Mouse (Mus musculus): ENCODE data around the gene F3. TPM values are rescaled to one million over a fixed set of nuclear protein-coding genes. Genes with fewer than 3 reads are reported as not detected.
A peak's percentile ranks its signal among the peaks of the same experiment; 100 is the strongest.
"Not testable (repeated sequence)": the region's sequence is repeated elsewhere in the genome, so short reads cannot be mapped to it uniquely, and the experiment has no call there.

The F3 gene
- polyA plus RNA-seq, 1 experiment from 2014 or later, result 6.3 TPM

GRCm38 (mm10) chr3:121738742-121739342, 15.5 kb downstream of the F3 start:
- no peak for ATAC-seq (ENCODE audit: insufficient number of reproducible peaks, low FRiP score)
- Histone ChIP-seq H3K9me3 (replicated peaks) (no peaks in the 10 kb centered on the region), H3K4me1 (replicated peaks) (peaks cover 29% of the 10 kb centered on the region), H3K36me3 (peaks cover 6% of the 10 kb centered on the region), H3K9ac (no peak overlapping the region), H3K27ac (ENCODE audit: poor library complexity, severe bottlenecking) (no peak overlapping the region), H3K4me2 (no peak overlapping the region), H3K27me3 (replicated peaks) (no peaks in the 10 kb centered on the region), H3K4me3 (no peak overlapping the region)
- 67% methylated on average over 9 of the region's 9 CpGs for WGBS

DNA sequence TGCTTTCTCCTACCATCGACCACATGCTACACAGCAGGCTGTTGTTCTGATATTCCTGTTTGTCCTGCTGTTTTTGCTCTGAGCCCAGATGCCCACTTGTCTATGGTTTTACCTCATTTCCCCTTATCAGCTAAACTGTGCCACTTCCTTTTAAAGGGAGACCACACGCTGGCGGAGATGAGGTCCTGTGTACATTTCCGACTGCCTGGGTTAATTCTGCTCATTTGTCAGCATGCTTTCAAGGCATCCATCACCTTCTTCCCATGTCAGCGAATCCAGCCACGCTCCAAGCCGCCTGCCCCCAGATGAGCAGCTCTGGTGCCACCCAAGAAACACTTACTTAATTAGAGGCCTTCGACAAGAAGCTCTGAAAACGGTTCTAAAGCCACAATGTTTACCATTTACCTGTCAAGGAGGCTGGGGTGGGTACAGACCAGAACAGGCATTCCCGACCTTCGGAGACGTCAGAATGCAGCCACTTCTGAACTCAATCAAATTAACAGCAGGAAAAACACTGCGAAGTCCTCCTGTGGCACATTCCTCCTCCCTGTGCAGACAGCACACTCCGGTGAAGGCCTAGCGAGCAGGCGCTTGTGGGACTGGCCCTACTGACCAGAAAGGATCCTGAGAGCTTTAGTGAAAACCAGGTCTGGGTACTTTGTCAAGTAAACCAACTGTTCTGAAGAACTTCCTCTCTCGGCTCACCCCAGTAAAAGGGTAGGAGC, 16.3 kb downstream of the F3 start:
- Histone ChIP-seq H3K9me3 (replicated peaks) (peaks cover under 1% of the 10 kb centered on the region; the same call in 1 of the 2 replicates), H3K4me3 (no peak overlapping the region), H3K9ac (no peak overlapping the region; the same call in 1 of the 2 replicates), H3K27ac (ENCODE audit: poor library complexity, severe bottlenecking) (no peak overlapping the region), H3K36me3 (no peaks in the 10 kb centered on the region), H3K4me2 (peak overlapping the region; percentile 4; the same call in 1 of the 2 replicates), H3K4me1 (replicated peaks) (peaks cover 29% of the 10 kb centered on the region), H3K27me3 (replicated peaks) (no peaks in the 10 kb centered on the region)
- no peak for ATAC-seq (ENCODE audit: insufficient number of reproducible peaks, low FRiP score)
- 28% methylated on average over 17 of the region's 17 CpGs for WGBS

- H3K4me1 ChIP-seq (replicated peaks), result peaks cover 23% of the 10 kb centered on the region
These were observed 18.0 kb downstream of the F3 start for GRCm38 (mm10) chr3:121741186-121741848.

GRCm38 (mm10) chr3:121754319-121755090, 31.2 kb downstream of the F3 start:
- H3K27ac ChIP-seq (ENCODE audit: poor library complexity, severe bottlenecking), result 0 out of 2 replicates have a peak overlapping the region, but pooled peaks have one; percentile 3
- H3K4me2 ChIP-seq; H3K4me3 ChIP-seq; H3K27me3 ChIP-seq (replicated peaks); H3K36me3 ChIP-seq; H3K9me3 ChIP-seq (replicated peaks); H3K9ac ChIP-seq; H3K4me1 ChIP-seq (replicated peaks); ATAC-seq (ENCODE audit: insufficient number of reproducible peaks, low FRiP score): not testable (repeated sequence)
- 85% methylated on average over 10 of the region's 10 CpGs for WGBS

More at GRCm38 (mm10) chr3:121741186-121741848, 18.0 kb downstream of the F3 start:
- not testable (repeated sequence) for H3K27me3 ChIP-seq (replicated peaks); H3K4me3 ChIP-seq; H3K9me3 ChIP-seq (replicated peaks); ATAC-seq (ENCODE audit: insufficient number of reproducible peaks, low FRiP score); H3K4me2 ChIP-seq; H3K9ac ChIP-seq; H3K27ac ChIP-seq (ENCODE audit: poor library complexity, severe bottlenecking); H3K36me3 ChIP-seq
- WGBS, result 80% methylated on average over 4 of the region's 4 CpGs

DNA sequence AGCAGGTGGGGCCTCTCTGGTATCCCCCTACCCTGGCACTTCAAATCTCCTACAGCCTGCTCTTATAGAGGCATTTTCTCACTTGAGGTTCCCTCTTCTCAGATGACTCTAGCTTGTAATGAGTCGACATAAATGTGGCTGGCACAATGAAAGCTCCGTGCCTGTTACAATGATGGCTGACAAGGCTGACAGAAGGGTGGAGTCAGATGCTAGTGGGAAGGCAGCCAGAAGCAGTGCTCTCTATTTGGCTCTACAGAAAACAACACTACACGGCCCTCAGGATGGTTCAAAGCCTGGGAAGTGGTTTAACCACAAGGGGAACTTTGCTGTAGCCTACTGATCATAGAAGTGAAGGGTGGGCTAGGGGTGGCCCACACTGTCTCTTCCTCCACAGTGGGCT, 31.8 kb downstream of the F3 start:
- Histone ChIP-seq H3K4me1 (replicated peaks) (peaks cover 8% of the 10 kb centered on the region), H3K27ac (ENCODE audit: poor library complexity, severe bottlenecking) (0 out of 2 replicates have a peak overlapping the region, but pooled peaks have one; percentile 3)

DNA sequence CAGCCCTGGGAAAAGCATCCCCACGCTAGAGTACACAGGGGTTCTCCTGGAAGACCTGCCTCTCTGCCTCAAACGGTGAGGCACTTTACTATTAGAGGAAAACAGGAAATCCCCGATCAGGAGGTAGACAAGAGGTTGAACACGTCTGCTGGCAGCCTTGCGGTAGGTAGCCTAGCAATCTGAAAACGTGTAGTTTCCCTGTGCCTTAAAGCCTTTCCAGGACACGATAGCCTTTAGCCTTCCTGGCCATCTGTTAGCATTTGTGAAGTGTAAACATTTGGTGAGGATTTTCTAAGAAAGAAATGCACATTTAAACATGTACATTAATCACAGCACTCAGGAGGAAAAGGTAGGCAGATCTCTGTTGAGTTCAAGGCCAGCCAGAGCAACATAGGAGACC, 35.0 kb downstream of the F3 start:
- no peak overlapping the region for H3K27ac ChIP-seq (ENCODE audit: poor library complexity, severe bottlenecking)
- H3K27me3 ChIP-seq (replicated peaks), result no peaks in the 10 kb centered on the region
- ATAC-seq (ENCODE audit: insufficient number of reproducible peaks, low FRiP score), result no peak
- H3K36me3 ChIP-seq, result peaks cover 15% of the 10 kb centered on the region
- peaks cover 10% of the 10 kb centered on the region for H3K4me1 ChIP-seq (replicated peaks)
- H3K9ac ChIP-seq, result no peak overlapping the region
- no peak overlapping the region for H3K4me2 ChIP-seq
- H3K4me3 ChIP-seq, result no peak overlapping the region
- 57% methylated on average over 7 of the region's 7 CpGs for WGBS
- H3K9me3 ChIP-seq (replicated peaks), result no peaks in the 10 kb centered on the region

More for the DNA sequence above, 31.8 kb downstream of the F3 start:
- no peak for ATAC-seq (ENCODE audit: insufficient number of reproducible peaks, low FRiP score)
- H3K9me3 ChIP-seq (replicated peaks), result no peaks in the 10 kb centered on the region
- no peak overlapping the region for H3K9ac ChIP-seq
- no peaks in the 10 kb centered on the region for H3K27me3 ChIP-seq (replicated peaks)
- no peak overlapping the region for H3K4me2 ChIP-seq
- 32% methylated on average over 3 of the region's 3 CpGs for WGBS
- peaks cover 8% of the 10 kb centered on the region for H3K36me3 ChIP-seq
- no peak overlapping the region for H3K4me3 ChIP-seq

DNA sequence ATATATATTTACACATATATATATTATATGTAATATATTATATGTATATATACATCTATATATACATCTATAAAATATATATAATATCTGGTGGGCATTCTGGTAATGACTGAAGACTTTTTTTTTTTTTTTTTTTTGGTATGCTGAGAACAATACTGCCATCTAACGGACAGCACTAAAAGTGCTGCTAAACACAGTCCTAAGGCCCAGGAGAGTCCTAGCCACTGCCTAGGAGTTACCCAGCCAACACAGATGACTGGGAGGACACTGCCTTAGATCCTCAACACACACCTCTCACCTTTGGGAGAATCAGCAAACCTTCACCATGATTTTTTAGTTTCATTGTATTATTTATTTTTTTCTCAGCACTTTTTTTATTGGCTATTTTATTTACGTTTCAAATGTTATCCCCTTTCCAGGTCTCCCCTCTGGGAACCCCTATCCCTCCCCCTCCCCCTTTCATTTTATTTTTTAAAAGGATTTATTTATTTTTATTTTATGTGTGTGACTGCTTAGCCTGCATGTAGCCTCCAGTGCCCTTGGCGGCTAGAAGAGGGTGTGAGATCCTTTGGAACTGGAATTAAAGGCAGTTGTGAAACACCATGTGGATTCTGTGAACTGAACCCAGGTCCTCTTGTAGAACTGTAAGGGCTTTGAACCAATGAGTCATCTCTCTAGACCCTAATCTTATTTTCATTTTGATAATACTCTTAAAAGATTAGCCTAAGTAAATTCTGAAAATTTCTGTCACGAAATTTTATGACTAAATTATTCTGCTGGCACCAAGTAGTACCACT, 38.9 kb downstream of the F3 start:
- Histone ChIP-seq H3K27ac (ENCODE audit: poor library complexity, severe bottlenecking) (no peak overlapping the region), H3K36me3 (peaks cover 44% of the 10 kb centered on the region), H3K4me1 (replicated peaks) (0 out of 2 replicates have a peak, but pooled peaks cover 2% of the 10 kb centered on the region), H3K9me3 (replicated peaks) (no peaks in the 10 kb centered on the region), H3K27me3 (replicated peaks) (no peaks in the 10 kb centered on the region), H3K4me3 (no peak overlapping the region), H3K4me2 (no peak overlapping the region), H3K9ac (no peak overlapping the region)
- no peak for ATAC-seq (ENCODE audit: insufficient number of reproducible peaks, low FRiP score)
- WGBS, result 58% methylated on average over 4 of the region's 4 CpGs

DNA sequence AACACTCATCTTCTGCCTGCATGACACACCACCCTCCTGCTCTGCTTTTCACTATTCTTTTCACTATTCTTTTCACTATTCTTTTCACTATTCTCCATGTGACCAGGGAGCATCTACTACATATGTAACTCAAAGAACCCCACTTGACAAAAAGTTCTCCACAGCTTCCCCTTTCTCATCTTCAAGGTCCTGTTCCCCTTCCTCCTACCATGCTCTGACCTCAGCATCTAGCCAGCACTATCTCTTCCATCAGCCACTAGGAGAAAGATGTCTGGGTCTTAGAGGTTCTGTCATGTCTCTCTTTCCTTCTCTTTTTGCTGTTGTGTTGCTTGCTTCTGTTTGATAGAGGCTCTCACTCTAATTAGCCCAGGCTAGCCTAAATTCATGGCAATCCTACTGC, 42.7 kb downstream of the F3 start:
- Histone ChIP-seq H3K27ac (ENCODE audit: poor library complexity, severe bottlenecking) (no peak overlapping the region), H3K4me1 (replicated peaks) (no peaks in the 10 kb centered on the region), H3K27me3 (replicated peaks) (no peaks in the 10 kb centered on the region), H3K9ac (no peak overlapping the region), H3K9me3 (replicated peaks) (no peaks in the 10 kb centered on the region), H3K36me3 (peaks cover 65% of the 10 kb centered on the region), H3K4me3 (no peak overlapping the region), H3K4me2 (no peak overlapping the region)
- ATAC-seq (ENCODE audit: insufficient number of reproducible peaks, low FRiP score), result no peak

DNA sequence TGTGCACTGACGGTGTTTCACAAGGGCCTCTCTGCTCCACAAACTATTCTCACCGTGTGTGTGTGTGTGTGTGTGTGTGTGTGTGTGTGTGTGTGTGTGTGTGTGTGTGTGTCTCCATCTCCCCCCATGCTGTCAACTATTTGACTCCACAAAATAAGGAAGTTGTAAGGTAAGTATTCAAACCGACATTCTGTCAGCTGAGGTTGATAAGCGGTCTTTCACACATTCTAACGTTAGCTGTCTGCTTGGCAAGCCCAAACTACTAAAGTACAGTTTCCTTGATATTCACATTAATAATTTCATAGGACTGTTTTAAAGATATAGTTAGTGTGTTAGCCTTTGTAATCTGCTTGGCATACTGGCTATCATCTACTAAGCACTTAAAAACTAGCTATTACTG, 43.5 kb downstream of the F3 start:
- Histone ChIP-seq H3K4me1 (replicated peaks) (no peaks in the 10 kb centered on the region), H3K36me3 (peaks cover 71% of the 10 kb centered on the region), H3K4me2 (no peak overlapping the region), H3K27ac (ENCODE audit: poor library complexity, severe bottlenecking) (no peak overlapping the region), H3K4me3 (no peak overlapping the region), H3K9me3 (replicated peaks) (no peaks in the 10 kb centered on the region), H3K27me3 (replicated peaks) (no peaks in the 10 kb centered on the region), H3K9ac (no peak overlapping the region)
- 70% methylated on average over 5 of the region's 5 CpGs for WGBS
- no peak for ATAC-seq (ENCODE audit: insufficient number of reproducible peaks, low FRiP score)

- Histone ChIP-seq H3K4me1 (replicated peaks) (no peaks in the 10 kb centered on the region), H3K27me3 (replicated peaks) (no peaks in the 10 kb centered on the region), H3K36me3 (peaks cover 75% of the 10 kb centered on the region), H3K9ac (no peak overlapping the region), H3K4me2 (no peak overlapping the region), H3K4me3 (no peak overlapping the region), H3K27ac (ENCODE audit: poor library complexity, severe bottlenecking) (no peak overlapping the region), H3K9me3 (replicated peaks) (no peaks in the 10 kb centered on the region)
- WGBS, result 92% methylated on average over 3 of the region's 3 CpGs
- no peak for ATAC-seq (ENCODE audit: insufficient number of reproducible peaks, low FRiP score)
These were observed 45.4 kb downstream of the F3 start for GRCm38 (mm10) chr3:121768770-121769169.

All from heart, embryonic 12.5 days (tissue).